In the genomic region with DNA sequence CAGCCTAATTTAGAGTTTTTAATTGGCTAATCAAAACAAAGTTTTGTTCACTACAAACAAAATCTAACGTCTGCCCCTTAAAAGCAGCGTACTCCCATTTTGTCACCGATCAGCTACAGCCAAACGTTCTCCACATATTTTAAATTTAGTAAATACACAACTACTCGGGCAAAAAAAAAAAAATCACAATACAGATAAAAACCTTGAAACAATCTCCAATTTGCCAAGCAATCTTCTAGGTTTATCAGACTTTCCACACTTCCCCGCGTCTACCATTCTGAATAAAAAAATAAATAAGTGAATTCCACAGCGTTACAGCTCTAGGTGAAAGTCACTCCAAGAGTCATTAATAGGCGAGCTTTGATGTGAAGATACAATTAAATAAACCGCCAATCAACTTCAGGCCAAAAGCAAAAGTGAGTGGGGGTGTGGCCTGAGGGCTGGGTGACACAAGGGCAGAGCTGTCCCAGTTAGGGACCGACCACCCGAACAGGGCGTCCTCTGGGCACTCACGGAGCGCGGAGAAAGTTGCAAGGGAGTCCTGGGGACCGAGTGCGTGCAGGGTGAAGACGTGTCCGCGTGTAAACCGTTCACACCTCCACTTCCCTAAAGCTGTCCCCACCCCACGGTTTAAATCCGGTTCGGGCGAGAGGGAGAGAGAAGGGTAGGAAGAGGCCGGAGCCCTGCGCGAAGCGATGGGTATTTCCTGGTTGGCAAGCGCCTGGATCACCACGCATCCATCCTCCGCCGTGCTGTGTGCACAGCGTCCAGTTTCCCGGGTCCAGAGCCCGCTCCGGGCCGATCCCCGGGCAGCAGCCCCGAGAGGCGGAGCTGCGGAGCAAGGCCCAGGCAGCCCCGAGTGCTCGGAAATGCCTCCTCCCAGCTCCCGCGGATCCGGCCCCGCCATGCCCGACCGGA, we compare ENCODE assay signal across 8 mouse cellular contexts. TPM values are rescaled to one million over a fixed set of nuclear protein-coding genes. Genes with fewer than 3 reads are reported as not detected.
DNase-seq lines count a peak whose midpoint lies in the region; ATAC-seq lines count a peak whose summit lies in the region.

No protein-coding gene starts in this region.

- H3K4me2 ChIP-seq in hindbrain, embryonic 15.5 days, result peak overlapping the region; percentile 64

- peaks cover 52% of the 10 kb centered on the region for H3K79me2 ChIP-seq in macrophage (ENCODE audit: inconsistent target)

- H3K27ac ChIP-seq in hindbrain, embryonic 15.5 days (replicated peaks), result peak overlapping the region; percentile 99
- H3K27ac ChIP-seq in macrophage, result peak overlapping the region; percentile 64

- H3K27me3 ChIP-seq in hindbrain, embryonic 15.5 days, result no peaks in the 10 kb centered on the region

- 6% methylated on average over 51 of the region's 51 CpGs for WGBS in hindbrain, embryonic 15.5 days
- WGBS in macrophage (ENCODE audit: missing documents), result 5% methylated on average over 51 of the region's 51 CpGs

- DNase-seq in ZHBTc4 (ENCODE audit: low read depth, low spot score), result peak; percentile 71
- DNase-seq in cerebellum, postnatal 36 days, result peak; percentile 60 to 70
- peak; percentile 51 to 57 for DNase-seq in frontal cortex, postnatal 36 days (ENCODE audit: low spot score in 2 of 2)
- peak; percentile 44 to 71 for DNase-seq in left cerebral cortex, adult 18-20 months (ENCODE audit: low spot score in 2 of 2)
- DNase-seq in right cerebral cortex, postnatal 10 days (ENCODE audit: low spot score in 2 of 2), result peak; percentile 67 to 70
- DNase-seq in urinary bladder, postnatal 4 days (ENCODE audit: low spot score in 2 of 2), result peak; percentile 63 to 68

- peak overlapping the region; percentile 98 for H3K9ac ChIP-seq in hindbrain, embryonic 15.5 days

- H3K4me3 ChIP-seq in hindbrain, embryonic 15.5 days, result peak overlapping the region; percentile 94
- H3K4me3 ChIP-seq in macrophage (ENCODE audit: inconsistent target), result peak overlapping the region; percentile 68

- no peaks in the 10 kb centered on the region for H3K9me3 ChIP-seq in hindbrain, embryonic 15.5 days

- H3K36me3 ChIP-seq in hindbrain, embryonic 15.5 days, result no peaks in the 10 kb centered on the region
- H3K36me3 ChIP-seq in macrophage (ENCODE audit: inconsistent target), result no peaks in the 10 kb centered on the region

- peaks cover 31% of the 10 kb centered on the region for H3K4me1 ChIP-seq in hindbrain, embryonic 15.5 days (replicated peaks)

- ATAC-seq in hindbrain, embryonic 15.5 days (ENCODE audit: low FRiP score, low read depth), result peak; percentile 79

RNA-seq across cellular contexts. Expression of a gene that starts 0.8 kb away (rescaled TPM):
- polyA plus RNA-seq in hindbrain, embryonic 15.5 days (2015; fragmentation: Nextera tagmentation; extraction: Ambion mirVana), result 88.4 and 90.0 TPM in 2 replicates
- 100 to 1,000 TPM; 130 TPM for total RNA-seq in left cerebral cortex, adult 18-20 months (2021)
- total RNA-seq in macrophage (2018; cell fraction: chromatin; rRNA removed), result 10 to 100 TPM; 47.2 to 76.9 (median 59.3) TPM
- total RNA-seq in macrophage (2018; cell fraction: cytosol; rRNA removed), result 100 to 1,000 TPM; 131 to 228 (median 168) TPM
- 100 to 1,000 TPM in 23 of 26 experiments, 10 to 100 TPM in 3; 73.1 to 246 (median 142) TPM for total RNA-seq in macrophage (2018; cell fraction: nucleus; rRNA removed)
- polyA plus RNA-seq in macrophage (2018), result 156 to 244 TPM (median 211 TPM) in 3 replicates

RNA-seq across cellular contexts. Expression of a gene that starts 56.3 kb away (rescaled TPM):
- polyA plus RNA-seq in hindbrain, embryonic 15.5 days (2015; fragmentation: Nextera tagmentation; extraction: Ambion mirVana), result 0.77 and 0.93 TPM in 2 replicates
- total RNA-seq in left cerebral cortex, adult 18-20 months (2021), result under 1 TPM; 0.28 to 0.77 TPM
- total RNA-seq in macrophage (2018; cell fraction: chromatin; rRNA removed), result not detected
- not detected for total RNA-seq in macrophage (2018; cell fraction: cytosol; rRNA removed)
- total RNA-seq in macrophage (2018; cell fraction: nucleus; rRNA removed), result under 1 TPM in 1 of 26 experiments, not detected in 25; 0.51 TPM
- not detected in 3 replicates for polyA plus RNA-seq in macrophage (2018)

Comparison
In these comparisons a context has a peak if more than half of its experiments do, and no peak if none do; other contexts are left out.
1. Peak in every context shown above with its lines: DNase-seq, ATAC-seq, H3K4me3 ChIP-seq and H3K27ac ChIP-seq.